Mouse (Mus musculus): ENCODE data around the gene Riiad1.

Gene Riiad1
- long read RNA-seq, experiment 1, partial matches to known transcripts: 6 of 7 reads
- long read RNA-seq, experiment 1, other reads (novel, unspliced or antisense): 1 of 7 reads
- long read RNA-seq, experiment 2, partial matches to known transcripts: 7 of 8 reads
- long read RNA-seq, experiment 2, other reads (novel, unspliced or antisense): 1 of 8 reads

DNA sequence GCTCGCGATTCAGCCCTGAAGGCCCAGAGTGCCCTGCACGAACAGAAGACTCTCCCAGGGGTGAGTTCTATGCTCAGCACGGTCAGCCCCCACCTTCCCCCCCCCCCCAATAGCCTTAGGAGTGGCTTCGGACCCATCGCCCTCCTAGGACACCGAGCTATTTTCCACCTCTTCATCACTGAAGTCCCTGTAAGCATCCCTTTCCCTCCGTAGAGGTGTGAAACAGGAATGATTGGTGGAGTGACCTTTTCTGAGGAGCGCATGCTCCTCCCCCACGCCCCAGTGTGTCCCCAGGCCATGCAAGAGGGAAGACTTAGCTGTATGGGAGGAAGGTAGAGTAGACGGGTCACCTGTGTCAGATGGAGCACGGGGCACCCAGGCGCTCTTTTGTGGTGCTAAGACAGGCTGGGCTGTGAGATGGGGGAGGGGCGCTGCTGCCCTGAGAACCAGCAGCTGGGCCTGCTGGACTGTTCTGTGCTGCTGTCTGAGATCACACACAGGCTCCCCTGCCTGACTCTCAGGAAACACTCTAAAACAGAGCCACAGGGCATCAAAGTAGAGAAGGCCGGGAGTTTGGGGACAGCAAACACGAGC, at the start of gene Riiad1:
TSS of gene Riiad1 (minus strand) at position 51 of the 594 bp plus-strand sequence.
- intact Hi-C loops (cut with DNase I): no loop called here

- intact Hi-C loops (cut with DNase I): no loop called here
Observed at GRCm38 (mm10) chr3:94526731-94527130, 46.6 kb upstream of the Riiad1 start.

DNA sequence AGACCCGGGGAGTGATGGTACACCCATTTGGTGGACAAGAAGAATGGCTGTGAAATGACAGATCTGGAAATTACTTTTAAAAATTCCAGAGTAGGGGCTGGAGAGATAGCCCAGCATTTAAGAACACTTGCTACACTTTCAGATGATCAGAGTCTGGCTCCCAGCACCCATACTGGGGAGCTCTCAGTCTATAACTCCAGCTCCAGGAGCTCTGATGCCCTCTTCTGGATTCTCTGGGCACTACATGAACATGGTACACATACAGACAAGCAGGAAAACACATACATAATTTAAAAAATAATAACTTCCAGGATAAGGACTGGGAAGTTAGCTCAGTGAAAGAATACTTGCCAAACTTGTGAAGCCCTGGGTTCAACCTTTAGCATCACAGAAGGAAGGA, 26.5 kb upstream of the Riiad1 start:
- intact Hi-C loops (cut with DNase I): no loop called here

- intact Hi-C loops (cut with DNase I): loop anchor here (1.0 to 5.0 kb wide), 2 partner anchors 46 to 135 kb away; no protein-coding TSS in a partner anchor
Observed at GRCm38 (mm10) chr3:94502243-94502642, 22.1 kb upstream of the Riiad1 start.

- intact Hi-C loops (cut with DNase I): no loop called here
Observed at GRCm38 (mm10) chr3:94497162-94497561, 17.0 kb upstream of the Riiad1 start.

DNA sequence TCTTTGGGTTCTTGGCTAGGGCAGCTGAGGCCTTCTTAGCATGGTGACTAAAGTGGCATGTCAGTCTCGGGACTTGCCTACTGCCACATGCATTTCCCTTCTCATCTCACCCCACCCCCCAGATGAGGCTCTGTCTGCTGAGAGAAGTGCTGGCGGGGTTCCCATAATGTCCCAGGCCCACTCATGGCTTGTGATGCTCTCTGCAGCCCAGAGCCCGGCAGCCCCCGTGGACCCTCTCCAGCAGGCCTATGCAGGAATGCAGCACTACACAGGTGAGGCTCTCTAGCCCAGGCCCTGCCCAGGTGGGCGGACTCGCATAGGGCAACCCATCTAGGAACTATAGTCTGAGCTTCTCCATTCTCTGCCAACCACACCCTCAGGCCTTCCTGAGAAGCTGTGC, 7.4 kb upstream of the Riiad1 start:
- intact Hi-C loops (cut with DNase I): no loop called here

- intact Hi-C loops (cut with DNase I): no loop called here
Observed at GRCm38 (mm10) chr3:94485922-94486321, 5.8 kb upstream of the Riiad1 start.

DNA sequence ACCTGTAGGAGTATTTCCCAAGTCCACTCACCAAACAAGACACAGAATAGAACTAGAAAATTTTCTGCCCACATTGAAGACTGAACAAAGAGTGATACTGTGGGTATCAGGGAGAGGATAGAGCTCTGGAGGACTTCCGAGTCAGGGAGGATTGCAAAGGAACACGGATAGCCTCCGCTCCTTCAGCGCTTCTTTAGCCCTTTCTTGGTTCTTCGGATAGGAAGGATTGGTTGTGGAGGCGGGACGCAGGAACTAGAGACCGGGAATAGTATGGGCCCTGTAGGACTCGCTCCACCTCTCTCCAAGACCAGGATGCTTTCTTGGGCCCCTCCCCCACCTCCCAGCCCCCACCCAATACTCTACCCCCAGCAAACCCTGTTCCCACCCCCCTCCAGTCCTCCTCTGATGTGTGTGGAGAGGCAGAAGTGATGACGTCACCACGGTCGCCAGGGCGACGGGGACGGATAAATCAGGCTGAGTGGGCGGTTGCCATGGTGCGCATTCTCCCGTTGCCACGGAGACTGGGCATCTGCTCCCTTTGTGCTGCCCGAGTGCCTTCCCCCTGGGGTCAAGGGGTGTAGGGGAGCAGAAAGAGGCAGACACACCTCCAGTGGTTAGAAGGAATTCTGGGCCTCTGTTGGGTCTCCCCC, 3.8 kb upstream of the Riiad1 start:
- intact Hi-C loops (cut with DNase I): no loop called here

GRCm38 (mm10) chr3:94482764-94483385, 2.7 kb upstream of the Riiad1 start:
- intact Hi-C loops (cut with DNase I): no loop called here

- intact Hi-C loops (cut with DNase I): no loop called here
Observed at GRCm38 (mm10) chr3:94481429-94481828, 1.3 kb upstream of the Riiad1 start.

DNA sequence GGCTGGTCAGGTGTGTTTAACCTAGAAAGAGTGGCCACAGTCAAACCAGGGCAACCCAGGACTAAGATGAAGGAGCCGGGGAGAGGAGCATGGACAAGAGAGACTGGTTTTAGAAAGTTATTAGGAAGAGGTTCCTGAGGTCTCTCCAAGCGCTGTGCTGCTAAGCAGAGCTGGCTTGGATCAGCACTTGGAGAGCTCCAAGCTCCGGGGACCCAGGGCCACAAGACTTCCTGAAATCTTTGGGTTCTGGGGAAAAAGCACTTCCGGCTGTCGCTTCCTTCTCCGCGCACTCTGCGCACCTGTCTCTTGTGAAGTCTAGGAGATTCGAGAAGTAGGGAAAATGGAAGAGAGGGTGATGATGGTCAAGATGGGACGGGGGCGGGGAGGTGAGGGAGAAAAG, 577 bp downstream of the Riiad1 start:
- intact Hi-C loops (cut with DNase I): no loop called here

DNA sequence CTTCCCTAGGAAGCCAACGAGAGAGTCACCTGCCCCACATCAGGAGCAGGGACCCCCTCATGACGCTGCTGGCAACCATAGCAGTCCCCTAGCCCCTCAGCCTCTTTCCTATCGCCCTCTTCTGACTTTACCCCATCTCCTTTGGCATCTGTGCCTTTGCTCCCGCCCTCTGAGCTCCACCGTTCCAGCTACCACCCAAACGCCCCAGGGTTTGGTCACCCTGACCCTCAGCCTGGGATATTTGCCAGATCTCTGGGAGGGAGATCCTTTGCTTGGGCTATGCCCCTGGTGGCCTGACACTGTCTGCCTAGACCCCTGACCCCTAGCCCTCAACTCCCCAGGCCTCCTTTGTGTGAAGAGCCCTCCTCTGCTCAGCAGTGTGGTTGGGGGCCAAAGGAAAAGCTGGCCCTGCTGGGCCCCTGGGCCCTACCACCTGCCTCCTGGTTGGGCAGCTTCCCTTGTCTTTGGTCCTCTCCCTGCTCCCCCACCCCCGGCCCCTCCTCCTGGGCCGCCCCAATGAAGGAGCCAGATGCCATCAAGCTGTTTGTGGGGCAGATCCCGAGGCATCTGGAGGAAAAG, 1.5 kb downstream of the Riiad1 start:
- intact Hi-C loops (cut with DNase I): no loop called here

DNA sequence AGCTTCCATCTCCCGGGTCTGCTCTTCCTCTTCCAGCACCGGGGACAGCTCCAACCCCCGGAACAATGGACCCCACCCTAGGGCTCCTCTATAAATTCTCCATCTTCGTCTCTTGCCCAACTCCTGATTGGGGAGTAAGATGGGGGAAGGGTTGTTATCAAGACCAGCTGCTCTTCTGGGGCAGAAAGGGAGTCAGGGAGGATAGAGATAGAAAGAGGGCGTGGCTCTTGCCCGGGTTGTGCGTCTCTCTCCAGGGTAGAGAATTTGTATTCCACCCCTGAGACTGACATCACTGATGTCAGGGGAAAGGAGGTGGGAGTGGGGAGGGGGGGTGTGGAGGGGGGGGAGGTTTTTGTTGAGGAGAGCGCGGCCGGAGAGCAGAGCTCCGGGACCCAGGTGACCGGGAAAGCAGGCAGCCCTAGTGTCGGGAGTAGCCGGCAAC, 2.1 kb downstream of the Riiad1 start, which contains the start of gene Celf3:
TSS of gene Celf3 (plus strand) at position 315 of the 442 bp plus-strand sequence.
- intact Hi-C loops (cut with DNase I): no loop called here

GRCm38 (mm10) chr3:94477444-94477843, 2.7 kb downstream of the Riiad1 start:
- intact Hi-C loops (cut with DNase I): no loop called here

DNA sequence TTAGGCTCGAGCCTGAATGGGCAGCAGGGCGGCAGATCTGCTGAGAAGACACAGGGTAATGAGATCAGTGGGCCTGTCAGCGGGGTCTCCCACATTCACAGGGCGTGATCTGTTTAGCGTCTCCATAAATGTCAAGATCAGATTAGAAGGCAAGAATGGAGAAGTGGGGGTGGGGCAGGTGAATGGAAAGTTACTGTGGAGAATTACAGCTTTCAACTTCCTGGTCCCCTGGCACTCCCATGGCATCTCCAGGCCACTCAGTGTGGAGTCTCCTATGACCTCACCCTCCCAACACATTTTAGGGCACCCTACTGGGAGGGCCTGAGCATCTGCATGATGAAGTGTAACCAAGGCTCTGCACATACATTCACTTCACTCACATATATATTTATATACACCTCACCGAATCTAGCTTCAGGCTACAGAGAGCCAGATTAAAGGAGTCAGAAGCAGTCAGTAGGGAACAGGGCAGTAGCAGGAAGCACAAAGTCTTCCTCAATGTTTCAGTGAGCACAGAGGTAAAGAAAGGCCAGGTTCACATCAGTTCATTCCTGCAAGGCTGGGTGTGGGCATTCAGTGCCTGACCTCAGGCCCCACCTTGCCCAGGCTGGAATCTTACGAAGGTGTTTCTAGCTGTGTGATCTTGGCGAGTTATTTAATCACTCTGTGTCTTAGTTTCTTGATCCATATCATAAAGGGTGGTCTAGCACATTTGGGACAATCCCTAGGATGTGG, 3.7 kb downstream of the Riiad1 start:
- intact Hi-C loops (cut with DNase I): no loop called here

- intact Hi-C loops (cut with DNase I): no loop called here
Observed at GRCm38 (mm10) chr3:94473567-94474232, 6.4 kb downstream of the Riiad1 start.

DNA sequence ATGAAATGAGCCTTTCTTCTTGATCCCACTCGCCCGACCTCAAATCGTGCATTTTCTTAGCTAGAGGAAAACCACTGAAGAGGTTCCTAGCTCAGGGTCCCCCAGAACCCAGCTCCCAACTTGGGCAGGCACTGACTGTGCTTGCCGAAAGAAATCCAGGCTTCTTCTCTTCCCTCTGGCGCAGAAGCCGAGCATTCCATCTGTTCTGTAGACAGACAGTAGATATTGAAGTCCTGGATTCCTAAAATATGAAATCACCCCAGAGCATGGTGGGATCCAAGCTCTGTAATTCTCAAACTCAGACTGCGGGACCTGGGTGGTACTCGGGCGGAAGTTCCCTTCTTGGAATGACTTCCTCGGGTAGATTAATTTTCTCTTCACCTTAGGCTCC, 7.0 kb downstream of the Riiad1 start:
- intact Hi-C loops (cut with DNase I): no loop called here

GRCm38 (mm10) chr3:94472447-94473114, 7.6 kb downstream of the Riiad1 start:
- intact Hi-C loops (cut with DNase I): no loop called here

DNA sequence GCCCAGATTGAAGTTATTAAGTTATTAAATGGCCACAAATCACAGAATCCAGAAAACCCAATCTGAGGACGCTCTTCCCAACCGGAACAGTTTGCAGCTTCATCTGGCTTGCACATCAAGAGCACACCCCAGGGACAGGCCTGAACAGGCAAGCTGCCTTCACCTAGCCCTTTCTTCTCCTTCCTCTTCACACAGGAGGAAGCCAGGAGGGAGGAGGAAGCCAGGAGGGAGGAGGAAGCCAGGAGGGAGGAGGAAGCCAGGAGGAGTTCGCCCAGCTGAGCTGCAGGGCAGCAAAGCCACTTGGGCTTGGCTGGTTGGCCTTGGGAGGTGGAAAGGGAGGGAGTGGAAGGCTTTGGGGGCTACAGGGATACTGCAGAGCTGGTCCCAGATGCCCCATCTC, 11.2 kb downstream of the Riiad1 start:
- intact Hi-C loops (cut with DNase I): no loop called here
